Mouse (Mus musculus): ENCODE measurements around the gene Erv3.

GRCm38 (mm10) chr2:131902423-131902822 lies 42.9 kb upstream of the Erv3 start:
- TF ChIP-seq CTCF (IDR thresholded peaks at IDR 0.05; ENCODE audit: control insufficient read depth, insufficient read depth, insufficient read length): no peak
- TF ChIP-seq MYOG (IDR thresholded peaks at IDR 0.05; ENCODE audit: control insufficient read depth, extremely low read depth, insufficient read length): no peak
- TF ChIP-seq MAX (IDR thresholded peaks at IDR 0.05): no peak
- TF ChIP-seq USF1 (IDR thresholded peaks at IDR 0.05; ENCODE audit: low read depth): no peak
- TF ChIP-seq FOSL1 (IDR thresholded peaks at IDR 0.05; ENCODE audit: insufficient read depth, low read length, poor library complexity, severe bottlenecking): no peak
- TF ChIP-seq MYOD1 (IDR thresholded peaks at IDR 0.05; ENCODE audit: control insufficient read depth, insufficient read length, low read depth): no peak
- no peak for TF ChIP-seq CEBPB (IDR thresholded peaks at IDR 0.05; ENCODE audit: low read depth)

Measured in C2C12 (cell line).